Mouse (Mus musculus): ENCODE results near the gene Tspan10.

Gene Tspan10

DNA sequence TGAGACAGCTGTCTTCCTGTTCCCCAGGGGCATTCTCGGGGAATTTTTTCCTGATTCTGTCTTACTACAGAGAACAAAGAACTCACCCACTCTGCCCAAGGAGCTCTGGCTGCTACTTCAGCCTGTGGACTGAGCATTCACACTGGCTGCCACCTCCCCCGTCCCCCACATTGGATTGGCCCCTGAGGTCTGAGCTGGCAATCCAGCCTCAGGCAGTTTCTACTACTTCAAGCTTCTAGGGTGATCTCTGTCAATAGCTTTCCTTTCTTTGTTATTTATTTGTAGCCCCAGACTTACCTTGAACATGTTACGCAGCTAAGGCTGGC lies 50.4 kb downstream of the Tspan10 start:
- DNase-seq (ENCODE audit: low spot score in 2 of 2), result no peak

DNA sequence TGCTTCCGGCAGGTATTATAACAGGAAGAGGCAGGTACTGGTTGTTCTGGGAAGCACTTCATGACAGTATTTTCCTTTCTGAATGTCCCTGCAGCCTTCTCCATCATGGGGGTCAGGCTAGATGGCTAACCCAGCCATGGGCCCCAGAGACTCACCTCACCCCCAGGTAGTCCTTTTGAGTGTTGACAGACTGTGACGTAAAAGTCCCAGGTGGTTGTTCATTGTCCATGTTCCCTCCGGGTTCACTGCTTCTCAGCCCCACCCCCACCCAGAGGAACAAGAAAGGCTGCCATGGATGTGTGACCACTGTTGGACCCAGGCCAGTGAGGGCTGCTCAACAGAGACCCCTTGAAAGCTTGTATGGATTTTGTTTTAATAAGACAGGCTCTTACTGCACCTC lies 50.9 kb downstream of the Tspan10 start:
- DNase-seq (ENCODE audit: low spot score in 2 of 2), result no peak

DNA sequence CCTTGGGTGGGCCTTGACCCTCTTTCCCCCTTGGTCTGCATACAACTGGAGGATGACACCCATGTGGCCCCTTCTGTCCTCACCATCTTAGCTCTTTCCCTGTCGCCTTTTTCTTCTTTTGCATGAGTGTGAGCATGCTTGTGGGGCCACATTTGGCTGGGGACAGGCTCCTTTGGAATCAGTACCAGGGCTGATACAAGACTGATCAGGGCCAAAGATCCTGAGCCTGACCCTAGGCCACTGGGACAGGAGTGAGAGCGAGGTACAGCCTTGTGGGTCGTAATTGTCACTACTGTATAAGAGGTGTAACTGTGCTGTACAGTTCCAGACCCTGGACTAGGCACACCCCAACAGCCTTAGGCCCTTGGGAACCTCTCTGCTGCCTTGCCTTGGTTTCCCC lies 51.5 kb downstream of the Tspan10 start:
- no peak for DNase-seq (ENCODE audit: low spot score in 2 of 2)

Measured in frontal cortex, postnatal 14 days (tissue).